ENCODE assay signal across 10 mouse cellular contexts in the genomic region with DNA sequence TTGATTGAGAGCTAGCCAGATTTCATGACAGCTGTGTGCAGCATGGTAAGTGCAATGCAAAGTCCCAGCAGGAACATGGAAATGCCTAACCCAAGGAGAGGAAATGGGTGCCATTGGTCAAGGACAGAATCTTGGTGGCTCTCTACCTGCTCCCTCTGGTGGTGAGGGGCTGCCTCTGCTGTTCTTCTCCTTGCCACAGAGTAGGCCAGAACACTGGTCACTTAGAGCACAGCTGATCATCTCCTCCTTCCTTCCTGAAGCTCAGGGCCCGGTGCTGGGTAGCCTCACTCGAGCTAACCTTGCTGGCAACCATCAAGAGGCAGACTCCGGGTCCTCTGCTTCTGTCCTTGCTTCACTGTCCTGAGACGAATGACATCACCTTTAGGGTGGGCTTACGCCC. TPM values are rescaled to one million over a fixed set of nuclear protein-coding genes. Genes with fewer than 3 reads are reported as not detected.
A peak's percentile ranks its signal among the peaks of the same experiment; 100 is the strongest.
DNase-seq lines count a peak whose midpoint lies in the region; ATAC-seq and TF ChIP-seq lines count a peak whose summit lies in the region.
"Had no signal": no experiment of that assay in that cellular context is flagged by ENCODE, and none has a peak within 500 bp of the region (broad histone marks: within the 10 kb centered on the region; RNA-seq: fewer than 3 reads in every experiment).

No protein-coding gene starts in this region.

- H3K27ac ChIP-seq in heart, postnatal 0 days (ENCODE audit: low read depth), result no peak overlapping the region
- H3K27ac ChIP-seq in heart, embryonic 12.5 days (ENCODE audit: poor library complexity, severe bottlenecking), result no peak overlapping the region
- no peak overlapping the region for H3K27ac ChIP-seq in bone marrow, adult 2 months (ENCODE audit: control insufficient read depth, insufficient read depth, low read depth, low read length, poor library complexity)
- H3K27ac ChIP-seq: heart, embryonic 13.5 days; midbrain, embryonic 12.5 days had no signal

- no peaks in the 10 kb centered on the region for H3K4me1 ChIP-seq in heart, postnatal 0 days (ENCODE audit: control insufficient read depth, insufficient read depth)
- no peaks in the 10 kb centered on the region for H3K4me1 ChIP-seq in heart, embryonic 12.5 days (replicated peaks)
- H3K4me1 ChIP-seq in bone marrow, adult 2 months (ENCODE audit: control insufficient read depth, insufficient read depth, low read length), result no peaks in the 10 kb centered on the region
- H3K4me1 ChIP-seq: heart, embryonic 13.5 days; midbrain, embryonic 12.5 days had no signal

- WGBS in heart, postnatal 0 days, result 49% methylated on average over 5 of the region's 5 CpGs
- WGBS in heart, embryonic 12.5 days, result 41% methylated on average over 5 of the region's 5 CpGs
- WGBS in bone marrow, adult 2 months, result 56% methylated on average over 5 of the region's 5 CpGs

- no peak for ATAC-seq in heart, postnatal 0 days (ENCODE audit: insufficient read depth, low read depth)
- no peak for ATAC-seq in heart, embryonic 12.5 days (ENCODE audit: insufficient number of reproducible peaks, low FRiP score)

- DNase-seq in heart, postnatal 0 days (ENCODE audit: low spot score), result no peak
- peak; percentile 23 to 38 for DNase-seq in frontal cortex, postnatal 14 days (ENCODE audit: low spot score in 2 of 2)
- DNase-seq in left cerebral cortex, postnatal 4 days, result peak; percentile 63
- DNase-seq in right cerebral cortex, postnatal 36 days (ENCODE audit: low spot score in 2 of 2), result peak; percentile 21 to 26
- DNase-seq in heart, adult 8-10 months (ENCODE audit: low spot score), result no peak

- no peaks in the 10 kb centered on the region for H3K36me3 ChIP-seq in heart, postnatal 0 days (replicated peaks; ENCODE audit: control insufficient read depth, insufficient read depth, low read length)
- H3K36me3 ChIP-seq in heart, embryonic 12.5 days, result no peaks in the 10 kb centered on the region
- no peaks in the 10 kb centered on the region for H3K36me3 ChIP-seq in C2C12 (ENCODE audit: control insufficient read depth, insufficient read depth)
- H3K36me3 ChIP-seq: heart, embryonic 13.5 days; midbrain, embryonic 12.5 days had no signal

- intact Hi-C loops in left cerebral cortex, postnatal 4 days (cut with DNase I), result no loop called here

- TF ChIP-seq CTCF in heart, postnatal 0 days (IDR thresholded peaks at IDR 0.05; ENCODE audit: low read depth), result peak; percentile 54
- peak; percentile 8 for TF ChIP-seq CTCF in C2C12 (IDR thresholded peaks at IDR 0.05; ENCODE audit: control insufficient read depth, insufficient read depth, insufficient read length)
- peak; percentile 45; the same call in 1 of the 2 replicates for TF ChIP-seq CTCF in bone marrow, adult 2 months (IDR thresholded peaks at IDR 0.05; ENCODE audit: control insufficient read depth, insufficient read depth, low read length)

- no peak overlapping the region for H3K4me3 ChIP-seq in heart, postnatal 0 days (ENCODE audit: low read depth, low read length)
- no peak overlapping the region for H3K4me3 ChIP-seq in heart, embryonic 12.5 days
- H3K4me3 ChIP-seq in C2C12 (ENCODE audit: insufficient read depth, poor library complexity, severe bottlenecking), result no peak overlapping the region
- H3K4me3 ChIP-seq in bone marrow, adult 2 months (replicated peaks; ENCODE audit: control insufficient read depth, low read depth, low read length), result no peak overlapping the region
- H3K4me3 ChIP-seq: heart, embryonic 13.5 days; midbrain, embryonic 12.5 days had no signal

- no peak for TF ChIP-seq POLR2A in bone marrow, adult 2 months (IDR thresholded peaks at IDR 0.05; ENCODE audit: borderline replicate concordance, control insufficient read depth, low read depth, low read length)

- H3ac ChIP-seq in C2C12 (ENCODE audit: control insufficient read depth, insufficient read length, low read depth), result no peak overlapping the region

- TF ChIP-seq EP300 in heart, postnatal 0 days (IDR thresholded peaks at IDR 0.05; ENCODE audit: low read depth), result no peak

- no peaks in the 10 kb centered on the region for H3K9me3 ChIP-seq in heart, postnatal 0 days (replicated peaks; ENCODE audit: control insufficient read depth, low read length)
- H3K9me3 ChIP-seq in heart, embryonic 12.5 days (replicated peaks), result no peaks in the 10 kb centered on the region
- H3K9me3 ChIP-seq: heart, embryonic 13.5 days; midbrain, embryonic 12.5 days had no signal

- H3K4me2 ChIP-seq in heart, postnatal 0 days (ENCODE audit: low read depth, low read length), result no peak overlapping the region
- H3K4me2 ChIP-seq in heart, embryonic 12.5 days, result no peak overlapping the region
- H3K4me2 ChIP-seq: heart, embryonic 13.5 days; midbrain, embryonic 12.5 days had no signal

- no peaks in the 10 kb centered on the region for H3K79me3 ChIP-seq in C2C12 (ENCODE audit: low read depth)

- no peaks in the 10 kb centered on the region for H3K79me2 ChIP-seq in C2C12 (ENCODE audit: control insufficient read depth, insufficient read depth)

- H3K9ac ChIP-seq in heart, postnatal 0 days (replicated peaks; ENCODE audit: low read depth, low read length), result no peak overlapping the region
- H3K9ac ChIP-seq in heart, embryonic 12.5 days, result no peak overlapping the region
- H3K9ac ChIP-seq: heart, embryonic 13.5 days; midbrain, embryonic 12.5 days had no signal

- H3K27me3 ChIP-seq in heart, postnatal 0 days (ENCODE audit: control insufficient read depth, insufficient read depth, low read length), result no peaks in the 10 kb centered on the region
- H3K27me3 ChIP-seq in heart, embryonic 12.5 days (replicated peaks), result peaks cover 3% of the 10 kb centered on the region; the same call in 1 of the 2 replicates
- H3K27me3 ChIP-seq in C2C12 (ENCODE audit: control insufficient read depth, insufficient read depth, insufficient read length), result peaks cover 19% of the 10 kb centered on the region

TF ChIP-seq in C2C12, 6 proteins besides CTCF, POLR2A, EP300 and RAD21:
- TF ChIP-seq CEBPB (IDR thresholded peaks at IDR 0.05; ENCODE audit: low read depth) (no peak), USF1 (IDR thresholded peaks at IDR 0.05; ENCODE audit: low read depth) (no peak)

RNA-seq across cellular contexts. Expression of a gene that starts 39.6 kb away (rescaled TPM):
- 26.1 and 29.8 TPM in 2 replicates for total RNA-seq in heart, postnatal 0 days (2014; rRNA removed; ENCODE audit: low replicate concordance)
- 69.8 and 76.2 TPM in 2 replicates for polyA plus RNA-seq in heart, postnatal 0 days (2015; fragmentation: Nextera tagmentation; extraction: Ambion mirVana)
- 53.9 and 54.9 TPM in 2 replicates for polyA plus RNA-seq in heart, embryonic 12.5 days (2016; fragmentation: Nextera tagmentation; extraction: Ambion mirVana)
- polyA plus RNA-seq in C2C12 (2012; fragmentation: generic; extraction: Trizol), result 37.9 TPM
- polyA plus RNA-seq in bone marrow, adult 2 months (2011; ENCODE audit: insufficient read depth, insufficient read length, low replicate concordance, missing spikeins), result 7.6 and 10.1 TPM in 2 replicates
- 10 to 100 TPM; 21.0 to 23.0 TPM for total RNA-seq in left cerebral cortex, postnatal 4 days (2021)
- total RNA-seq in heart, adult 8-10 months (2022), result 10 to 100 TPM; 22.1 to 35.2 (median 27.6) TPM

Comparison
In these comparisons a context has a peak if more than half of its experiments do, and no peak if none do; other contexts are left out.
1. DNase-seq: peak in frontal cortex, postnatal 14 days (2 of 2), left cerebral cortex, postnatal 4 days (single experiment) and right cerebral cortex, postnatal 36 days (2 of 2); none in heart, postnatal 0 days (single experiment) and heart, adult 8-10 months (single experiment).
2. Peak in every context shown above with its lines, with median percentiles within 50 percentile points of each other: CTCF ChIP-seq.